Mouse (Mus musculus) testis, adult 2 months (tissue): ENCODE results near the gene Hspb9.

Experiments used
- CTCF ChIP-seq: fragments of 200-500 bp; IDR thresholded peaks from 2 replicates; pipeline ENCODE4 v1.5.1; 2012; ENCODE audit warnings: low read depth, mild to moderate bottlenecking, inconsistent platforms, low read length, moderate library complexity; ENCODE audit not compliant: control insufficient read depth, insufficient read depth, insufficient replicate concordance
- POLR2A ChIP-seq: fragments of 200-500 bp; IDR thresholded peaks from 2 replicates; pipeline ENCODE4 v1.6.1; 2012; ENCODE audit warnings: low read depth, mild to moderate bottlenecking, inconsistent platforms, low read length, moderate library complexity; ENCODE audit not compliant: control insufficient read depth

- TF ChIP-seq CTCF (peak; percentile 91), POLR2A (peak; percentile 46; the same call in 1 of the 2 replicates)
Observed at GRCm38 (mm10) chr11:100761547-100762045, 47.9 kb downstream of the Hspb9 start.
